Mouse (Mus musculus) layer of hippocampus, adult 2 months (tissue): ENCODE data around the gene Pced1b. TPM values are rescaled to one million over a fixed set of nuclear protein-coding genes. Genes with fewer than 3 reads are reported as not detected.

Source experiments
- DNase-seq, 2 experiments: peaks; one replicate each; pipeline ENCODE4 v3.0.0; 2022; ENCODE audit warnings: low spot score in 2 of 2
- H3K27ac ChIP-seq: fragments of 200-600 bp; 2 replicates; pipeline ENCODE4 v1.8.1; 2022
- H3K4me3 ChIP-seq: fragments of 200-600 bp; 2 replicates; pipeline ENCODE4 v1.8.1; 2022; ENCODE audit warnings: mild to moderate bottlenecking
- CTCF ChIP-seq: fragments of 200-600 bp; conservative IDR thresholded peaks from 2 replicates; pipeline ENCODE4 v1.8.1; 2022; ENCODE audit warnings: antibody characterized with exemption, mild to moderate bottlenecking, moderate library complexity
- total RNA-seq, 2 experiments: library from RNA; stranded (reverse); gene quantifications; 2 replicates each; pipeline ENCODE4 v1.2.3; 2021

Gene Pced1b
- total RNA-seq, 2 experiments from 2014 or later: 6.7 to 11.1 TPM

- no peak for TF ChIP-seq CTCF
- no peak for DNase-seq
- Histone ChIP-seq H3K4me3 (no peak overlapping the region), H3K27ac (no peak overlapping the region)
These were observed 15.3 kb downstream of the Pced1b start for GRCm38 (mm10) chr15:97262251-97262650.

- no peak for TF ChIP-seq CTCF
- Histone ChIP-seq H3K4me3 (no peak overlapping the region), H3K27ac (no peak overlapping the region)
- DNase-seq: no peak
These were observed 19.4 kb downstream of the Pced1b start for GRCm38 (mm10) chr15:97266236-97266845.

GRCm38 (mm10) chr15:97267094-97267695, 20.3 kb downstream of the Pced1b start:
- no peak for TF ChIP-seq CTCF
- no peak for DNase-seq
- Histone ChIP-seq H3K27ac (no peak overlapping the region), H3K4me3 (no peak overlapping the region)

GRCm38 (mm10) chr15:97271985-97272697, 25.2 kb downstream of the Pced1b start:
- DNase-seq: no peak
- Histone ChIP-seq H3K27ac (no peak overlapping the region), H3K4me3 (no peak overlapping the region)
- TF ChIP-seq CTCF: no peak

GRCm38 (mm10) chr15:97272831-97273230, 25.9 kb downstream of the Pced1b start:
- Histone ChIP-seq H3K4me3 (no peak overlapping the region), H3K27ac (no peak overlapping the region)
- TF ChIP-seq CTCF: no peak
- DNase-seq: no peak

GRCm38 (mm10) chr15:97275626-97276395, 28.9 kb downstream of the Pced1b start:
- no peak overlapping the region; the same call in 1 of the 2 replicates for H3K27ac ChIP-seq
- H3K4me3 ChIP-seq: no peak overlapping the region
- no peak for TF ChIP-seq CTCF
- DNase-seq: no peak

- no peak for DNase-seq
- Histone ChIP-seq H3K4me3 (no peak overlapping the region), H3K27ac (no peak overlapping the region)
- TF ChIP-seq CTCF: no peak
These were observed 29.8 kb downstream of the Pced1b start for GRCm38 (mm10) chr15:97276660-97277153.

GRCm38 (mm10) chr15:97277328-97277727, 30.4 kb downstream of the Pced1b start:
- Histone ChIP-seq H3K4me3 (no peak overlapping the region), H3K27ac (no peak overlapping the region)
- DNase-seq: no peak
- no peak for TF ChIP-seq CTCF

- Histone ChIP-seq H3K27ac (no peak overlapping the region), H3K4me3 (no peak overlapping the region)
- TF ChIP-seq CTCF: no peak
- no peak for DNase-seq
These were observed 31.5 kb downstream of the Pced1b start for GRCm38 (mm10) chr15:97278340-97278948.

GRCm38 (mm10) chr15:97280131-97280530, 33.2 kb downstream of the Pced1b start:
- no peak for TF ChIP-seq CTCF
- DNase-seq: no peak
- Histone ChIP-seq H3K27ac (no peak overlapping the region), H3K4me3 (no peak overlapping the region)

- no peak for TF ChIP-seq CTCF
- no peak overlapping the region for H3K27ac ChIP-seq
These were observed 33.9 kb downstream of the Pced1b start for GRCm38 (mm10) chr15:97280776-97281175.

More at GRCm38 (mm10) chr15:97280776-97281175, 33.9 kb downstream of the Pced1b start:
- H3K4me3 ChIP-seq: no peak overlapping the region
- no peak for DNase-seq
